Mouse (Mus musculus) right cerebral cortex, postnatal 14 days (tissue): ENCODE results near the gene Eif4e.

ENCODE experiments used
- DNase-seq: peaks from one replicate; pipeline ENCODE4 v3.0.0; 2022

Eif4e gene

DNA sequence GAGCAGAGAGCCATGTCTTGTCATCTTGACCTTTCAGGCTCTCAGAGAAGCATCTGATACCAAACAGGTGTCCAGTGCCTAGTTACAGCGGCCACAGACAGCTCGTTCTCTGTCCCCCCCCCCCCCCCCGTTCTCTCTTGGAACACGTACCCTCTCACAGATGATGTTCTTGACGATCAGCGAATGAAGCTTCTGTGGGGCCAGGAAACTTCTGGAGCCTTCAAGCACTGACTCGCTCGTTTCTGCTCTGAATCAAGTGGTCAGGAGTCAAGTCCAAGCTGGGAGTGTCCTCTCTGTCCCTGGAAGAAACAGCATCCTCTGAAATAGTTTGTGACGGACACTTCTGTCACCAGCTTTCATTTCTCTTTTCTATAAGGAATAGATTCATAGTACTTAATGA, 62.0 kb downstream of the Eif4e start:
- no peak for DNase-seq

DNA sequence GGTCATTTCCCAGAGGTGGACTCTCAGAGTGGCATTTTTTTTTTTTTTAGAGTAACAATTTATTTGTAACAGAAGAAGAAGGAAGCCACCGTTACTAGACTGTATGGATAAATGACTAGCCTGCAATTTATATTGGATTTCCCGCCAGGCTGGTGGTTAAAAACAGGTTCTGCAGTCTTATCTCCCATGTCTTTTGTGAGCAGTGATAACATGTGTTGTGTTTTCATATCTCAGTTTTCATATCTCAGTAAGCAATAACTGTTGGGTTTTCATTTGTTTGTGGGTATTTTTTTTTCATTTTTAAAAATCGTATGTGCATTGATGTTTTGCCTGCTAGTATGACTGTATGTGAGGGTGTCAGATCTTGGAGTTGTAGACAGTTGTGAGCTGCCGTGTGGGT, 65.0 kb downstream of the Eif4e start:
- DNase-seq, result no peak

DNA sequence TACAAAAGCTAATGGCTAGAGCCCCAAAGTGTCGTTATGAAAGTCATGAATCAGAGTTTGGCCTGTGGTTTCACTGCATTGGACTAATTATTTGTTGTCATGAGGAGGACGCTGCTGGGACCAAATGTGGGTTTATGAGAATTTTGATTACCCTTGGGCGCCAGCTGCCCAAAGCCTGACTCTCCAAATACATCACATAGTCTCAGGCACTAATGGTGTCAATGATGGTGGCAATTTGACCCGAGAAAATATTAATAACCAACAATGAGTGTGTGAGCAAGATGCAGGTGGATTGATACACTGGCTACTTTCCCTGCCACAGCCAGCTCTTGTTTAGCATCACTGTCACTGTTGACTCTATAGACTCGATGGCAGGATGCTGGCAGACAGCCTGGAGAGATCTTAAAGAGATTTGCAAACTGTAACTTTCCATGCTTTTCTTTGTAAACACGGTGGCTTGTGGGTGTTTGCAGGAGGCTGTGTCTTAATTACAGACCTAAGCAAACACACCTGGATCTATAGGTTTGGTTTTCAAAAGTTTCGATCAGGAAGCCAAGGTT, 65.9 kb downstream of the Eif4e start:
- no peak for DNase-seq

DNA sequence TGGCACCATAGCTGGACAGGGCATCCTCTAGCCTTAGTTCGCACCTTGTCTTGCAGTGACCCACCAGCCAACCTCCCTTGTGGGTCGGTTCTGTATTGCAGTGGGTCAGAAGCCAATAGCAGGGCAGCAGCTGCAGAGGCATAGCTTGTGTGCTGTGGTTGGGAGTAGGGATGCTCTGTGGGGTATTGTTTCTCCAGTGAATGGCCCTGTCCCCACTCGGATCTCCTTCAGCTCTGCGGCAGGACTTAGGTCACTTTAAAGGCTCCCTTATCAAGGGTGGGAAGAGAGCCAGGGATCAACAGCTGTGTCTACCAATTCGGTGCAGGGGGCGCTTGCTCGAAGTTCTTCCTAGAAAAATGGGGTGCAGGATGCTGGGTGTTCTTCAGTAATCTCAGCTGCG, 67.2 kb downstream of the Eif4e start:
- DNase-seq, result no peak

DNA sequence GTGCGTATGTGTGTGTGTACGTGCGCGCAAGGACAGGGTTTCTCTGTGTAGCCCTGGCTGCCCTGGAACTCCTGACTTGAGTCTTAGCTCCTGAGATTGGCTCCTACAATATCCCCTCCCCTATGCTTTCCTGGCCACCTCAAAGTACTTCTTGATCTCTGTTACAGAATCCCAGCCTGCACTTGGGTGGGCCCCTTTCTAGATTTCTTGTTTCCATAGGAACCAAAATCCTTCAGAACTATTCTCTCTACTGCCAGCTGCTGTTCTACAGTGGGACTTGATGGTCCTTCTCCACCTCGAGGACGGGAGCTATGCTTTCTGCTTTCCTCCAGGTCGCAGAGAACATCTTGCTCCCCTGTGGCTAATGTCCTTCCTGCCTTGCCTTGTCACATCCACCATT, 67.9 kb downstream of the Eif4e start:
- no peak for DNase-seq

DNA sequence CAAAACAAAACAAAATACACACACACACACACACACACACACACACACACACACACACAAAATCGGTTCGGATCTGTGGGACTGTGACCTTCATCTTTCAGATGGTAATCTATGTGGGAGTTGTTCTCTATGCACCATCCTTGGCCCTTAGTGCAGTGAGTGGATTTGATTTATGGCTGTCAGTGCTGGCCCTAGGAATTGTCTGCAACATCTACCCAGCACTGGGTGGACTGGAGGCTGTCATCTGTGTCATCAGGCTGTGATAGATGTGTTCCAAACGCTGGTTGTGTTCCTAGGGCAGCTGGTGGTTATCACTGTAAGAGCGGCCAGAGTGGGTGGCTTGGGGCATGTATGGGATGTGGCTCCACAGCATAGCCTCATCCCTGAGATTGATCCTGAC, 75.1 kb downstream of the Eif4e start:
- no peak for DNase-seq

DNA sequence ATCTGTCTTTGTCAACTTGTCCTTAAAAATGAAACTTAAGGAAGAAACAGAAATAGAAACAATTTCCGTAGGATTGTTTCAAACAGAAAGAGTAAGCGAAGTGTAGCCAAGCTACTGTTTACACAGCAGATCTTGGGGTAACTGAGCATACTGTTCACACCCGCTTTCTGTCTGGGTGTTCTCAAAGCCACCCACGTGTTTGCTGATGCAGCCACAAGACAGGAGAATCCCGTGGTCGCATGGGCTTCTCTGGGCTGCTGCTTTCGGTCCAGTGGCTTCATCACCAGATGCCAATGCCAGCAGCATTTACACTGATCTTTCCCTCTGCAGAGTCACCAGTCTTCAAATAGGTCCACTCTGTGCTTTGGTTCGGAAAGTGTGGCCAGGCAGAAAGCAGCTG, 79.2 kb downstream of the Eif4e start:
- no peak for DNase-seq

DNA sequence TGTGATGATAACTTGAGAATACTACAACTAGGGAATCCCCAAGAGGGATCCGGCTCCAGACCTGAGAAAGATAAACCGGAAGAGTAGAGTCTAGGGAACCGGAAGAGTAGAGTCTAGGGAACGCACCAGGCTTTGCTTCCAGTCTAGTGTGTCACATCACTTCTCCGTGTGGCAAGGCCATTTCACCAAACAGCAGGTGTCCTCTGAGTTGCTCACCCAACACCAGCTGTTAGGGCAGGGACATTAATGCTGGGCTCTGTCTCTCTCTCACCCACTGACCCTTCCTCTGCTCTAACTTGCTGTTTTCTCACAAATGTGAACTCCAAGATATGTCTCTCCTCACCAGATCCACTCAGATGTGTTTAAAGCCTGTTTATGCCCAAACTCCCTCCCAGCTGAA, 82.7 kb downstream of the Eif4e start:
- DNase-seq, result no peak
